ENCODE assay signal across 9 mouse cellular contexts in the genomic region with DNA sequence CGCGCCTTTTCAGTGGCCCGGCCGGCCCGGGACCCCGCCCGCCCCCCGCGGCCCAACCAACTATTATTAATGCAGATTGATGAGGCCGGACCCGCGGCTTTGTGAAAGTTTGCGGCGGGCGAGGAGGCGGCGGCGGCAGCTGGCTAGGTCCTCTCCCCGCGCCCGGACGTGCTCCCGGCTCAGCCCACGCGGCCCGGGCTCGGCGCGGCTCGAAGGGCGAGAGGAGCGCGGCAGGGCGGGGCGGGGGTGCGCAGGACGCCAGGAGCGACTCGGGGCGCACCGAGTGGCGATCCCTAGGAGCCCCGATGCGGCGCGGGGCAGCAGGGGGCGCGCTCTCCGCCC. TPM values are rescaled to one million over a fixed set of nuclear protein-coding genes. Genes with fewer than 3 reads are reported as not detected.
DNase-seq lines count a peak whose midpoint lies in the region; ATAC-seq and TF ChIP-seq lines count a peak whose summit lies in the region.
"Had no signal": no experiment of that assay in that cellular context is flagged by ENCODE, and none has a peak within 500 bp of the region (broad histone marks: within the 10 kb centered on the region; RNA-seq: fewer than 3 reads in every experiment).

A gene (minus strand): TSS at position 314 of the 342 bp plus-strand sequence.

- H3K4me1 ChIP-seq in liver, embryonic 12.5 days, result peaks cover 11% of the 10 kb centered on the region; the same call in 1 of the 2 replicates
- H3K4me1 ChIP-seq in olfactory bulb, adult 2 months (ENCODE audit: control insufficient read depth, insufficient read depth, low read length), result peaks cover 13% of the 10 kb centered on the region

- no peak within 1 kb of the TSS for H3K9ac ChIP-seq in liver, embryonic 12.5 days

- H3K4me2 ChIP-seq in liver, embryonic 12.5 days, result peak within 1 kb of the TSS; percentile 63

- peak within 1 kb of the TSS; percentile 42 for H3K4me3 ChIP-seq in liver, embryonic 12.5 days
- H3K4me3 ChIP-seq in olfactory bulb, adult 2 months (ENCODE audit: insufficient read depth, low read depth, low read length), result peak within 1 kb of the TSS; percentile 39

- ATAC-seq in liver, embryonic 12.5 days, result no peak

- intact Hi-C loops in heart, postnatal 10 days (cut with DNase I), result no loop called here

- TF ChIP-seq POLR2A in olfactory bulb, adult 2 months (IDR thresholded peaks at IDR 0.05; ENCODE audit: insufficient read depth, low read depth, low read length), result no peak

- H3K27me3 ChIP-seq in liver, embryonic 12.5 days (replicated peaks), result peaks cover 98% of the 10 kb centered on the region

- WGBS in liver, embryonic 12.5 days (ENCODE audit: insufficient replicate concordance), result under 1% methylated on average over 48 of the region's 49 CpGs
- 1% methylated on average over 49 of the region's 49 CpGs for WGBS in olfactory bulb, adult 2 months

- TF ChIP-seq CTCF in olfactory bulb, adult 2 months (IDR thresholded peaks at IDR 0.05; ENCODE audit: insufficient read depth, low read depth, low read length), result no peak

- DNase-seq in kidney, adult 18-20 months, result peak; percentile 19
- DNase-seq in kidney, adult 11 months, result no peak
- DNase-seq in adrenal gland, postnatal 36 days, result peak; percentile 58 to 65
- DNase-seq in heart, postnatal 10 days, result peak; percentile 36 to 41
- DNase-seq in MN1 (ENCODE audit: low spot score) (no peak), adipocyte (ENCODE audit: low spot score) (no peak)

- H3K27ac ChIP-seq in liver, embryonic 12.5 days, result no peak within 1 kb of the TSS
- H3K27ac ChIP-seq in olfactory bulb, adult 2 months (ENCODE audit: insufficient read depth, low read depth, low read length), result no peak within 1 kb of the TSS

- H3K36me3 ChIP-seq in liver, embryonic 12.5 days, result no peaks in the 10 kb centered on the region

- H3K9me3 ChIP-seq in liver, embryonic 12.5 days (replicated peaks), result no peaks in the 10 kb centered on the region

RNA-seq across cellular contexts. Expression of the gene that starts here (rescaled TPM):
- not detected for total RNA-seq in adrenal gland, postnatal 36 days (2021)
- total RNA-seq in heart, postnatal 10 days (2021), result under 1 TPM in 1 of 2 experiments, not detected in 1; 0.10 TPM
- polyA plus RNA-seq in liver, embryonic 12.5 days (2016; fragmentation: Nextera tagmentation; extraction: Ambion mirVana), result not detected in 2 replicates
- not detected in 2 replicates for polyA plus RNA-seq in olfactory bulb, adult 2 months (2012; ENCODE audit: insufficient read depth, insufficient read length, low replicate concordance, missing spikeins)
- total RNA-seq: heart, adult 18-20 months had no signal

Comparison
In these comparisons a context has a peak if more than half of its experiments do, and no peak if none do; other contexts are left out.
1. Peak in DNase-seq in adrenal gland, postnatal 36 days; RNA of the gene not detected or under 1 TPM.
2. Peak in DNase-seq in heart, postnatal 10 days; RNA of the gene not detected or under 1 TPM.